In the genomic region with DNA sequence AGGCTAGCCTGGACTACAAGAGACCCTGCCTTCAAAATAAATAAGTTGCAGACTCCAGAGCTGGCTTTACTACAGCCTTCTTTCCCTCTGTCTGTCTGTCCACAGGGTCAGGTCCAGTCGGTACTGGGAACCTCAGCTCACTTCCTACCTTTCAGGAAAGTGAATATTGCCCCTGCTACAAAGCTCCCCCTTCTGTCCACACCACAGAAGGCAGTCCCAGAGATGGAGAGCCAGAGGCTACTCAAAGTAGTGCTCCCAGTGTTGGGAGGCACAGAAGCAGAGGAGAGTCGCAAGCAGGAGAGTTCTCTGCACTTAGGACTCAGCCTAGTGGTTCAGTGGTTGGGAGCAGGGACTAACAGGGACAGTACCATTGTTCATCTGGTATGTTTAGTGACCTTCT, we compare ENCODE assay signal across 15 mouse cellular contexts. TPM values are rescaled to one million over a fixed set of nuclear protein-coding genes. Genes with fewer than 3 reads are reported as not detected.
DNase-seq lines count a peak whose midpoint lies in the region; ATAC-seq and TF ChIP-seq lines count a peak whose summit lies in the region.
"Had no signal": no experiment of that assay in that cellular context is flagged by ENCODE, and none has a peak within 500 bp of the region (broad histone marks: within the 10 kb centered on the region; RNA-seq: fewer than 3 reads in every experiment).

No protein-coding gene starts in this region.

- TF ChIP-seq CTCF in layer of hippocampus, adult 2 months (conservative IDR thresholded peaks at IDR 0.05): peak; percentile 63
- peak; percentile 23 for TF ChIP-seq CTCF in midbrain, postnatal 0 days (IDR thresholded peaks at IDR 0.05)

- H3K27ac ChIP-seq in layer of hippocampus, adult 2 months: no peak overlapping the region
- H3K27ac ChIP-seq in midbrain, postnatal 0 days (ENCODE audit: low read depth, low read length): no peak overlapping the region
- no peak overlapping the region for H3K27ac ChIP-seq in midbrain, embryonic 10.5 days (replicated peaks)
- H3K27ac ChIP-seq: hindbrain, embryonic 15.5 days had no signal

- H3K9ac ChIP-seq in midbrain, postnatal 0 days (replicated peaks; ENCODE audit: low read length, poor library complexity, severe bottlenecking): no peak overlapping the region
- H3K9ac ChIP-seq: hindbrain, embryonic 15.5 days had no signal

- no peaks in the 10 kb centered on the region for H3K9me3 ChIP-seq in midbrain, postnatal 0 days (ENCODE audit: low read length)
- no peaks in the 10 kb centered on the region for H3K9me3 ChIP-seq in midbrain, embryonic 10.5 days (replicated peaks)
- H3K9me3 ChIP-seq: hindbrain, embryonic 15.5 days had no signal

- peaks cover 6% of the 10 kb centered on the region; the same call in 1 of the 2 replicates for H3K36me3 ChIP-seq in midbrain, postnatal 0 days (ENCODE audit: insufficient read depth, low read length)
- peaks cover 39% of the 10 kb centered on the region for H3K36me3 ChIP-seq in midbrain, embryonic 10.5 days
- H3K36me3 ChIP-seq: hindbrain, embryonic 15.5 days had no signal

- H3K27me3 ChIP-seq in midbrain, postnatal 0 days (ENCODE audit: insufficient read depth, low read length): no peaks in the 10 kb centered on the region
- peaks cover 9% of the 10 kb centered on the region for H3K27me3 ChIP-seq in midbrain, embryonic 10.5 days (ENCODE audit: low read depth, poor library complexity, severe bottlenecking)
- H3K27me3 ChIP-seq: hindbrain, embryonic 15.5 days had no signal

- no peak for ATAC-seq in midbrain, postnatal 0 days (ENCODE audit: low FRiP score)
- ATAC-seq: forebrain, embryonic 14.5 days; midbrain, embryonic 16.5 days had no signal

- DNase-seq in layer of hippocampus, adult 2 months (ENCODE audit: low spot score in 2 of 2): no peak
- no peak for DNase-seq in layer of hippocampus, adult 11-12 months (ENCODE audit: low spot score)
- DNase-seq in midbrain, postnatal 0 days (ENCODE audit: low spot score): no peak
- DNase-seq in midbrain, embryonic 10.5 days (ENCODE audit: low spot score): no peak
- peak; percentile 51 for DNase-seq in adipocyte (ENCODE audit: low spot score)
- DNase-seq in thymus, postnatal 25 days: no peak
- DNase-seq in urinary bladder, adult 18-20 months (ENCODE audit: low spot score in 2 of 2): no peak
- DNase-seq: adrenal gland, postnatal 14 days; heart, postnatal 10 days; thymus, adult 18-20 months had no signal

- no peak overlapping the region for H3K4me3 ChIP-seq in layer of hippocampus, adult 2 months
- no peak overlapping the region for H3K4me3 ChIP-seq in midbrain, postnatal 0 days (ENCODE audit: low read depth, low read length)
- no peak overlapping the region for H3K4me3 ChIP-seq in midbrain, embryonic 10.5 days
- H3K4me3 ChIP-seq: hindbrain, embryonic 15.5 days had no signal

- WGBS in midbrain, postnatal 0 days: 68% methylated on average over 2 of the region's 2 CpGs
- 67% methylated on average over 2 of the region's 2 CpGs for WGBS in midbrain, embryonic 10.5 days

- no peak overlapping the region for H3K4me2 ChIP-seq in midbrain, postnatal 0 days (ENCODE audit: low read depth, low read length, poor library complexity, severe bottlenecking)
- H3K4me2 ChIP-seq: hindbrain, embryonic 15.5 days had no signal

- H3K4me1 ChIP-seq in midbrain, postnatal 0 days (ENCODE audit: insufficient read depth, low read length): peaks cover 4% of the 10 kb centered on the region; the same call in 1 of the 2 replicates
- H3K4me1 ChIP-seq in midbrain, embryonic 10.5 days: peaks cover 27% of the 10 kb centered on the region

RNA-seq across cellular contexts. Expression of gene Smarcb1, which starts 2.9 kb away (rescaled TPM):
- 10 to 100 TPM; 83.3 to 83.6 TPM for total RNA-seq in layer of hippocampus, adult 2 months (2021)
- total RNA-seq in midbrain, postnatal 0 days (2014; rRNA removed): 145 and 147 TPM in 2 replicates
- 205 and 219 TPM in 2 replicates for polyA plus RNA-seq in midbrain, postnatal 0 days (2015; fragmentation: Nextera tagmentation; extraction: Ambion mirVana)
- 294 and 296 TPM in 2 replicates for polyA plus RNA-seq in midbrain, embryonic 10.5 days (2016; fragmentation: Nextera tagmentation; extraction: Ambion mirVana)

RNA-seq across cellular contexts. Expression of gene Chchd10, which starts 8.6 kb away (rescaled TPM):
- total RNA-seq in layer of hippocampus, adult 2 months (2021): 100 to 1,000 TPM; 328 to 340 TPM
- total RNA-seq in midbrain, postnatal 0 days (2014; rRNA removed): 216 and 266 TPM in 2 replicates
- polyA plus RNA-seq in midbrain, postnatal 0 days (2015; fragmentation: Nextera tagmentation; extraction: Ambion mirVana): 221 and 260 TPM in 2 replicates
- polyA plus RNA-seq in midbrain, embryonic 10.5 days (2016; fragmentation: Nextera tagmentation; extraction: Ambion mirVana): 6.9 and 7.5 TPM in 2 replicates

RNA-seq across cellular contexts. Expression of gene Mmp11, which starts 12.0 kb away (rescaled TPM):
- total RNA-seq in layer of hippocampus, adult 2 months (2021): 1 to 10 TPM; 1.5 to 1.8 TPM
- total RNA-seq in midbrain, postnatal 0 days (2014; rRNA removed): 6.8 and 11.5 TPM in 2 replicates
- 6.6 and 8.1 TPM in 2 replicates for polyA plus RNA-seq in midbrain, postnatal 0 days (2015; fragmentation: Nextera tagmentation; extraction: Ambion mirVana)
- 23.7 and 38.2 TPM in 2 replicates for polyA plus RNA-seq in midbrain, embryonic 10.5 days (2016; fragmentation: Nextera tagmentation; extraction: Ambion mirVana)

RNA-seq across cellular contexts. Expression of gene Gm867, which starts 16.1 kb away (rescaled TPM):
- under 1 TPM in 1 of 2 experiments, not detected in 1; 0.56 TPM for total RNA-seq in layer of hippocampus, adult 2 months (2021)
- 0.88 and 1.7 TPM in 2 replicates for total RNA-seq in midbrain, postnatal 0 days (2014; rRNA removed)
- polyA plus RNA-seq in midbrain, postnatal 0 days (2015; fragmentation: Nextera tagmentation; extraction: Ambion mirVana): 1.6 TPM in 2 replicates
- polyA plus RNA-seq in midbrain, embryonic 10.5 days (2016; fragmentation: Nextera tagmentation; extraction: Ambion mirVana): 0.52 and 0.58 TPM in 2 replicates
- total RNA-seq: gastrocnemius, adult 18-20 months; heart, postnatal 10 days had no signal
- polyA plus RNA-seq: forebrain, embryonic 14.5 days had no signal

RNA-seq across cellular contexts. Expression of gene Vpreb3, which starts 18.5 kb away (rescaled TPM):
- not detected for total RNA-seq in layer of hippocampus, adult 2 months (2021)
- not detected in 2 replicates for total RNA-seq in midbrain, postnatal 0 days (2014; rRNA removed)
- polyA plus RNA-seq in midbrain, postnatal 0 days (2015; fragmentation: Nextera tagmentation; extraction: Ambion mirVana): 0.59 and 0.72 TPM in 2 replicates
- polyA plus RNA-seq in midbrain, embryonic 10.5 days (2016; fragmentation: Nextera tagmentation; extraction: Ambion mirVana): 0.24 and 0.39 TPM in 2 replicates
- total RNA-seq: gastrocnemius, adult 18-20 months; layer of hippocampus, adult 8-10 months had no signal
- polyA plus RNA-seq: forebrain, embryonic 14.5 days had no signal
